Mouse (Mus musculus): ENCODE measurements around the gene Wdr5.
A peak's percentile ranks its signal among the peaks of the same experiment; 100 is the strongest.

Wdr5 gene

GRCm38 (mm10) chr2:27514639-27515328, at the start of gene Wdr5:
Gene Wdr5, plus strand, starts transcription at chr2:27515157.
- peak; percentile 90 for DNase-seq (ENCODE audit: extremely low read depth, low read depth)

- DNase-seq (ENCODE audit: extremely low read depth, low read depth): no peak
These were observed 45.5 kb upstream of the Wdr5 start for GRCm38 (mm10) chr2:27469292-27469990.

DNA sequence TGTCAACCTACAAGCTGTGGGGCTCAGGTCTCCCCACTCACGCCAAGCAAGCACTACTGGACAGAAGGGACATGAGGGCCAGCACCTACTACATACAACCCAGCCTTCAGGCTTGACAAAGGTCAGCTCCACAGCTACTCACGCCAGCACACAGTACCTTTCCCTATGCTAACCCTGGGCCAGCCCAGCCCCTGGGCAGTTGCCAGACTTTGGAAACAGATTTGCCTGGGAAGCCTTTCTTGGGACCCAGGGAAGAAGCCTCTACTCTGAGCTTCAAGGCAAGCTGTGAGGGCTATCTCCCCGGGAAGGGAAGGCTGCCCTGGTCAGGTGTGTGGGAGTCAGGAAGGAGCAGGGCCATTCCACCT, 45.0 kb upstream of the Wdr5 start:
- DNase-seq (ENCODE audit: extremely low read depth, low read depth): no peak

GRCm38 (mm10) chr2:27470535-27470934, 44.4 kb upstream of the Wdr5 start:
- peak; percentile 69 for DNase-seq (ENCODE audit: extremely low read depth, low read depth)

GRCm38 (mm10) chr2:27471170-27471584, 43.8 kb upstream of the Wdr5 start:
- DNase-seq (ENCODE audit: extremely low read depth, low read depth): no peak

DNA sequence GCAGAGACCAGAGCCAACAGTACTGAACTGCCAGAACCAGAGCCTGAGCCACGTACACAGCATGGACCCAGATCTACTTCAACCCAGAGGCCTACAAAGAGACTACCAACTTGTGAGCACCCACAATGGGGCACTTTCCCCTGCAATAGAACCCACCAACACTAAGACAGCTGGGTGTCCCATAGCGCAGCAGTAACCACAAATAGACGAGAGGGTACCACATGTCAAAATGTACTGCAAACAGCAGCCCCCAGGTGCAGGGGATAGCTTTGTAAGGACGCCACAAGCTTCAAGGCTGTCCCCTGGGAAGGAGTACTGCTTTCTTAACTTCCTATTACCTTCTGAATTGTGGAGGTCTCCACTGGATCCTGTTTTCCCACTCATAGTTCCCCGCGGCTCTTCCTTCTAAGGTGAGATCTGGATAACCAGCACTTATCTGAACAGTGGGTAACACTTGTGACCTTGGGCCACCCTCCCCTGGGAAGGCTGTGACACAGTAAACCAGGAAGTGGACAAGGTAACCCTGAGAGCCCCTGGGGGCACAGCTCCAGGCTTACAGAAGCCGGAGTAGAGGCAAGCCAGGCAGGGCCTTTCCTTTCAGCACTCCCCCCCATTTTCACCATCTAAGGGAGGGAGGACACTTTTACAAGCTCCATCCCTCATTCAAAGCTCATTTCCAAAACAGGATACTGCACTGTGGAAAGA, 41.7 kb upstream of the Wdr5 start:
- no peak for DNase-seq (ENCODE audit: extremely low read depth, low read depth)

GRCm38 (mm10) chr2:27473911-27474310, 41.0 kb upstream of the Wdr5 start:
- no peak for DNase-seq (ENCODE audit: extremely low read depth, low read depth)

- peak; percentile 50 for DNase-seq (ENCODE audit: extremely low read depth, low read depth)
These were observed 40.1 kb upstream of the Wdr5 start for GRCm38 (mm10) chr2:27474621-27475484.

DNA sequence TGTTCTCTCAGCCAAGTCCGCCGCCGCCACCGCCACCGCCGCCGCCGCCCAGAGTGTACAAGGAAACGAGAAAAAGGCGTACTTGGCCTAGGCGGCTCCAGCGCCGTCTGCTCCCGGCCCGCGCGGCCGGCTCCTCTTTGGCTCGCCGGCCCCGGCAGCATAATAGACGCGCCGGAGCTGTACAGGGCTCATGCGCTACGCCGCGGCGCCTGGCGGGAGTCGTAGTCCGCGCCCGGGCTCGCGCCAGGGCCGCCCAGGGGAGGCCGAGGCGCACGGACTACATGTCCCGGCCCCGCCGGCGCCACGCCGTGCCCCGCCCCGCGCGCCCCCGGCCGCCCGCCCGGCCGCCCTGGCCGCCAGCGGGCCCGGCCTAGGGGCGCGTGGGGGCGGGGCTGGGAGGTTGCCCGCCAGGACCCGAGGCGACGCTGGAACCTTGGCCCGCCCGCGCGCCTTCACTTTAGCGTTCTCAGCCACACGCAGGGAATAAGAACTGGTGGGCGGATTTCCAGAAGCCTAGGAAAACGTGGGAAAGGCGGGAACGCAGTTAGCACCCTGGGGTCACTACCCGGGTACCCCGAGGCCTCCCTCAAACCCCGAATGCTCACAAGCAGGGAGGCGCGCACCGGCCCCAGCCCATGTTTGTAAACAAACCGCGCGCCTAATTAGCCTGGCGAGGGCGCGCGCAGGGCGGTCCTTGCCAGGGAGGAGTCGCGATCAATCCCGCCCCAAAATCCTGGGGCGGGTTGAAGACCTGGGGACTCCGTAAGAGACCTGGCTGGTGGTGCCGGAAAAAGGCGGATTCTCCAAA, 39.3 kb upstream of the Wdr5 start:
- peak; percentile 76 for DNase-seq (ENCODE audit: extremely low read depth, low read depth)

GRCm38 (mm10) chr2:27476303-27477192, 38.4 kb upstream of the Wdr5 start:
- DNase-seq (ENCODE audit: extremely low read depth, low read depth): no peak

DNA sequence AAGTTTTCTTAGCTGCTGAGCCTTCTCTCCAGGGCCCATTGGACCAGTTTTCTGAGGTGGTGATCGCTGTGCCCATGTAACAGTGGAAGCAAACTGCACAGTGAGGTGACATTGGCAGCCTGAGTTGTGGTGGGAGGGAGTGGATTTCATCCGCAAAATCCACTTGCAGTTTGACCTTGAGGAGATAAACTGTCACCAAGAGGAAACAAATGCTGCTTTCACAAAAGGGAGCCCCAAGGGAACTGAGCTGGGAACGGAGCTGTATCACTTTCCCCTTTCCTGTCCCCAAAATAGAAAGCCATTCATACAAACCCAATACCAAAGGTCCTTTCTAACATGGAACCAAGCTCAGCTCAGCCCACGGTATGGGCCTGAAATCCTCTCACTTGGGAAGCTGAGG, 35.1 kb upstream of the Wdr5 start:
- no peak for DNase-seq (ENCODE audit: extremely low read depth, low read depth)

DNA sequence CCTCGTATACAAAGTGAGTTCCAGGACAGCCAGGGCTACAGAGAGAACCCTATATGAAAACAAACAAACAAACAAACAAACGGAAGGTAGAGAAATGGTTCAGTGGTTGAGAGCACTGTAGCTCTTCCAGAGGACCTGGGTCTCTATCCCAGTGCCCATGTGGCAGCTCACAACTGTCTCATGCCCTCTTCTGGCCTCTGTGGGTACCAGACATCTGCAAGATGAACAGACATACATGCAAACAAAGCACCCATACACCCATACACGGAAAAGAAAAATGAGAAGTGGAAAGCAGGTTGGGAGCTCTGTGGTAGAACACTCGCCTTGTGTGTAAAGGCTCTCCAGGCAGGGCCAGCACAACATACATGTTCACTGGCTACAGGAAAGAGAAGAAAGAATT, 34.6 kb upstream of the Wdr5 start:
- no peak for DNase-seq (ENCODE audit: extremely low read depth, low read depth)

- peak; percentile 74 for DNase-seq (ENCODE audit: extremely low read depth, low read depth)
These were observed 32.6 kb upstream of the Wdr5 start for GRCm38 (mm10) chr2:27482265-27482861.

DNA sequence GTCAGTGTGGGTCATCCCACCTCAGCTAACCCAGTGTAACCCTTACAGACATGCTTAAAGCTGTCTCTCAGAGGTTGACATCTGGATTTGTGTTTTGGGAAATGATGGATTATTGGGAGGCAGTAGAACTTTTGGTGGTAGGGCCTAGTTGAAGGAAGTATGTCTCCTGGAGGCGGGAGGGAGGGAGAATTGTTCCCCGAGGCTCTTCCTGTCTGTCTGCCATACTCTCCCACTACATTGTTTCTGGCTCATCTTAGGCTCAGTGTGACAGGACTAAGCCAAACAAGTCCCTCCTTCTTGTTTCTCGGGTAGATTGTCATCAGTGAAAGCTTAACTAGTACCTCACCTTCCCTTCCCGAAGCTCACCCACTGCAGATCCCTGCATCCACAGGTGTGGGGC, 28.2 kb upstream of the Wdr5 start:
- DNase-seq (ENCODE audit: extremely low read depth, low read depth): no peak

GRCm38 (mm10) chr2:27487336-27488049, 27.5 kb upstream of the Wdr5 start:
- peak; percentile 89 for DNase-seq (ENCODE audit: extremely low read depth, low read depth)

GRCm38 (mm10) chr2:27488362-27488761, 26.6 kb upstream of the Wdr5 start:
- no peak for DNase-seq (ENCODE audit: extremely low read depth, low read depth)

GRCm38 (mm10) chr2:27490939-27491338, 24.0 kb upstream of the Wdr5 start:
- no peak for DNase-seq (ENCODE audit: extremely low read depth, low read depth)

- DNase-seq (ENCODE audit: extremely low read depth, low read depth): no peak
These were observed 21.0 kb upstream of the Wdr5 start for GRCm38 (mm10) chr2:27493971-27494370.
